Mouse (Mus musculus): ENCODE results near the gene Smarcad1. TPM values are rescaled to one million over a fixed set of nuclear protein-coding genes. Genes with fewer than 3 reads are reported as not detected.

Gene Smarcad1
- polyA plus RNA-seq, 1 experiment, result 19.5 TPM

GRCm38 (mm10) chr6:65126074-65126726, 83.8 kb downstream of the Smarcad1 start:
- Histone ChIP-seq H3K27ac (ENCODE audit: control insufficient read depth, insufficient read depth, low read depth, low read length, poor library complexity) (no peak overlapping the region), H3K4me1 (ENCODE audit: control insufficient read depth, insufficient read depth, low read length) (no peaks in the 10 kb centered on the region), H3K4me3 (replicated peaks; ENCODE audit: control insufficient read depth, low read depth, low read length) (no peak overlapping the region)
- peak; percentile 75 for TF ChIP-seq CTCF (IDR thresholded peaks at IDR 0.05; ENCODE audit: control insufficient read depth, insufficient read depth, low read length)
- no peak for TF ChIP-seq POLR2A (IDR thresholded peaks at IDR 0.05; ENCODE audit: borderline replicate concordance, control insufficient read depth, low read depth, low read length)
- WGBS, result 15% methylated on average over 2 of the region's 2 CpGs

- no peaks in the 10 kb centered on the region for H3K4me1 ChIP-seq (ENCODE audit: control insufficient read depth, insufficient read depth, low read length)
- no peak overlapping the region for H3K27ac ChIP-seq (ENCODE audit: control insufficient read depth, insufficient read depth, low read depth, low read length, poor library complexity)
- TF ChIP-seq POLR2A (IDR thresholded peaks at IDR 0.05; ENCODE audit: borderline replicate concordance, control insufficient read depth, low read depth, low read length) (no peak), CTCF (IDR thresholded peaks at IDR 0.05; ENCODE audit: control insufficient read depth, insufficient read depth, low read length) (no peak)
- WGBS, result 84% methylated on average over 6 of the region's 6 CpGs
- no peak overlapping the region for H3K4me3 ChIP-seq (replicated peaks; ENCODE audit: control insufficient read depth, low read depth, low read length)
Observed at GRCm38 (mm10) chr6:65132376-65132775, 90.0 kb downstream of the Smarcad1 start.

GRCm38 (mm10) chr6:65137802-65138201, 95.4 kb downstream of the Smarcad1 start:
- Histone ChIP-seq H3K4me3 (replicated peaks; ENCODE audit: control insufficient read depth, low read depth, low read length) (no peak overlapping the region), H3K27ac (ENCODE audit: control insufficient read depth, insufficient read depth, low read depth, low read length, poor library complexity) (no peak overlapping the region), H3K4me1 (ENCODE audit: control insufficient read depth, insufficient read depth, low read length) (no peaks in the 10 kb centered on the region; the same call in 1 of the 2 replicates)
- 59% methylated on average over 2 of the region's 2 CpGs for WGBS
- TF ChIP-seq POLR2A (IDR thresholded peaks at IDR 0.05; ENCODE audit: borderline replicate concordance, control insufficient read depth, low read depth, low read length), result no peak
- TF ChIP-seq CTCF (IDR thresholded peaks at IDR 0.05; ENCODE audit: control insufficient read depth, insufficient read depth, low read length), result no peak

DNA sequence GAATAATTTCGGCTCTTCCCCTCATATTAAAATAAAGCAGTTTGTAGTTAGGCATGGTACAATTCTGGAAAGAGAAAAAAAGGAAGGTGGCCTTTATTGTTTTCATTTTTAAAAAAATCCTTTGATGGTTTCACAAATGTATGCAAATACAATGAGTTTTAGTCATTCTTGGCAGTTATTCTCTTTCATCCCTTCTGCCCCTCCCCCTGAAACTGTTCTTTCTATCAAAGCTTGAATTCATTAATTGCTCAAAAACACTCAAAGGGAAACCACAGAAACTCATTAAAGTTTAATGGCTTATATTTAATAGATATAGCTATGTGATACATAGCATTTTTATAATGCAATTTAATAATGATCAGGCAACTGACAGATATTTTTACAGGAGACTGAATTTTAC, 95.9 kb downstream of the Smarcad1 start:
- 77% methylated on average over 1 of the region's 1 CpGs for WGBS
- no peak overlapping the region for H3K27ac ChIP-seq (ENCODE audit: control insufficient read depth, insufficient read depth, low read depth, low read length, poor library complexity)
- no peak for TF ChIP-seq CTCF (IDR thresholded peaks at IDR 0.05; ENCODE audit: control insufficient read depth, insufficient read depth, low read length)
- TF ChIP-seq POLR2A (IDR thresholded peaks at IDR 0.05; ENCODE audit: borderline replicate concordance, control insufficient read depth, low read depth, low read length), result no peak
- H3K4me3 ChIP-seq (replicated peaks; ENCODE audit: control insufficient read depth, low read depth, low read length), result no peak overlapping the region
- no peaks in the 10 kb centered on the region; the same call in 1 of the 2 replicates for H3K4me1 ChIP-seq (ENCODE audit: control insufficient read depth, insufficient read depth, low read length)

DNA sequence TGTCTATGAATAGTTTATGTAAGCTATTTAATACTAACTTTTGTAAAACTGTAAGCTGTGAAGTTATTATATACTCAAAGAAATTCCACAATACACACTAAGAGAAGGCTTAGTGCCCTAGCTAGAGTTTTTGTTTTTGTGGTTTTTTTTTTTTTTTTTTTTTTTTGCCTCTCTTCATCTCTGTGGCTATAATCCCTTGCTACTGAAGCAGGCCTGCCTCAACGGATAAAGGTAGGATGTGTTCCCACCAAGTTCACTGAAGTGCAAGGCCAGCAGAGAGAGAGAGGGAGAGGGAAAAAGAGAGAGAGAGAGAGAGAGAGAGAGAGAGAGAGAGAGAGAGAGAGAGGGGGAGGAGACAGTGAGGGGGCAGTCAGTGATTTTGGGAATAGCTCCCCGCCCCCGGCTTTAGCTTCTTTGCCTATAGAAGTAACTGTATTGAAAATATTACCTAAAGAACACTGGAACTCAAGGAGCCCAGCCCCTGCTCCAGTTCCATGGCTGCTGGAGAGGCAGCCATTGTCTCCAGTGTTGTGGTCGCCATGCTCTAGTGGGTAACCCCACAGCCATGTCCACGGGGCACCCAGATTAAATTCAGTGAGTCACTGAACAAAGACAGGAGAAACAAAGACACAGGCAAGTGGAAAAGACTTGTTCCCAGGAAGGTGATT, 97.8 kb downstream of the Smarcad1 start:
- 62% methylated on average over 5 of the region's 5 CpGs for WGBS
- Histone ChIP-seq H3K27ac (ENCODE audit: control insufficient read depth, insufficient read depth, low read depth, low read length, poor library complexity) (no peak overlapping the region), H3K4me1 (ENCODE audit: control insufficient read depth, insufficient read depth, low read length) (no peaks in the 10 kb centered on the region; the same call in 1 of the 2 replicates), H3K4me3 (replicated peaks; ENCODE audit: control insufficient read depth, low read depth, low read length) (no peak overlapping the region)
- TF ChIP-seq POLR2A (IDR thresholded peaks at IDR 0.05; ENCODE audit: borderline replicate concordance, control insufficient read depth, low read depth, low read length), result no peak
- no peak for TF ChIP-seq CTCF (IDR thresholded peaks at IDR 0.05; ENCODE audit: control insufficient read depth, insufficient read depth, low read length)

DNA sequence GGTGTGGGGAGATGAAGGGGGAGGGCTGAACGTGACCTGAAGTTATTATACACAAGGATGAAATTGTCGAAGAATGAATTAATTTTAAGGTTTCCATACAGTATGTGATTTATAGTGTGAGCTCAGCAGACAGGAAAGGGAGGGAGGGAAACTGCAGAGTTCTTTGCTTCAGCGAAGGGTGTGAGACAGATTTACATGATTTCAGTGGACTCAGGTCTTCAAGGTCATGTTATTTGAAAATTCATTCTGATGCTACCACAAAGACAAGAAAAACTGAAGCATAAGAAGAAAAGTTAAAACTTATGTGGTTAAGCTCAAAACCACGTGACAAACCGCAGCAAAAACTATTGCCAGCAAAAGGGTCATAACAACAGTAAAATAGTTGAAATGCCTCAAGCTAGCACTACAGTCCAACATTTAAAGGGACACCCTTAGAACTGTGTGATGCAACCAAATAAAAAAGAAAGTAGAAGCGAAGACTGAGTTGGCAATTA, 98.4 kb downstream of the Smarcad1 start:
- Histone ChIP-seq H3K27ac (ENCODE audit: control insufficient read depth, insufficient read depth, low read depth, low read length, poor library complexity) (no peak overlapping the region), H3K4me3 (replicated peaks; ENCODE audit: control insufficient read depth, low read depth, low read length) (no peak overlapping the region)

DNA sequence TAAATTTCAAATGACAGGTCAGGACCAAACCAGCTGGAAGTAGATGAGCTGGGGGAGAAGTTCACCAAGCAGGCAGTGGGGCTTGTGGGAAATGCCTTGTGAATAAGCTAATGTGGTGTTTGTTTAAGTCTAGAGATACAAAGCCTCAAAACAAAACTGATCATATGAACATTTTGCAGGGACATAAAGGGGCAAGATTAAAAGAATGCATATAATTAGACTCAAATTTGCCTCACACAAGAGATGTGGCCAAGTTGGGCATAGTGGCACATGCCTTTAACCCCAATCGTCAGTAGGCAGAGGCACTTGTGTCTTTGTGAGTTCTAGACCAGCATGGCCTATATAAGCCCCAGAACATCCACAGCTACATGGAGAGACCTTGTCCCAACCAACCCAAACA, 99.9 kb downstream of the Smarcad1 start:
- no peak for TF ChIP-seq POLR2A (IDR thresholded peaks at IDR 0.05; ENCODE audit: borderline replicate concordance, control insufficient read depth, low read depth, low read length)
- no peak for TF ChIP-seq CTCF (IDR thresholded peaks at IDR 0.05; ENCODE audit: control insufficient read depth, insufficient read depth, low read length)
- WGBS, result 73% methylated on average over 1 of the region's 1 CpGs
- no peaks in the 10 kb centered on the region; the same call in 1 of the 2 replicates for H3K4me1 ChIP-seq (ENCODE audit: control insufficient read depth, insufficient read depth, low read length)
- H3K4me3 ChIP-seq (replicated peaks; ENCODE audit: control insufficient read depth, low read depth, low read length), result no peak overlapping the region
- H3K27ac ChIP-seq (ENCODE audit: control insufficient read depth, insufficient read depth, low read depth, low read length, poor library complexity), result no peak overlapping the region

More for the DNA sequence above, 98.4 kb downstream of the Smarcad1 start:
- no peaks in the 10 kb centered on the region; the same call in 1 of the 2 replicates for H3K4me1 ChIP-seq (ENCODE audit: control insufficient read depth, insufficient read depth, low read length)
- WGBS, result 13% methylated on average over 6 of the region's 6 CpGs
- no peak for TF ChIP-seq CTCF (IDR thresholded peaks at IDR 0.05; ENCODE audit: control insufficient read depth, insufficient read depth, low read length)
- TF ChIP-seq POLR2A (IDR thresholded peaks at IDR 0.05; ENCODE audit: borderline replicate concordance, control insufficient read depth, low read depth, low read length), result no peak

DNA sequence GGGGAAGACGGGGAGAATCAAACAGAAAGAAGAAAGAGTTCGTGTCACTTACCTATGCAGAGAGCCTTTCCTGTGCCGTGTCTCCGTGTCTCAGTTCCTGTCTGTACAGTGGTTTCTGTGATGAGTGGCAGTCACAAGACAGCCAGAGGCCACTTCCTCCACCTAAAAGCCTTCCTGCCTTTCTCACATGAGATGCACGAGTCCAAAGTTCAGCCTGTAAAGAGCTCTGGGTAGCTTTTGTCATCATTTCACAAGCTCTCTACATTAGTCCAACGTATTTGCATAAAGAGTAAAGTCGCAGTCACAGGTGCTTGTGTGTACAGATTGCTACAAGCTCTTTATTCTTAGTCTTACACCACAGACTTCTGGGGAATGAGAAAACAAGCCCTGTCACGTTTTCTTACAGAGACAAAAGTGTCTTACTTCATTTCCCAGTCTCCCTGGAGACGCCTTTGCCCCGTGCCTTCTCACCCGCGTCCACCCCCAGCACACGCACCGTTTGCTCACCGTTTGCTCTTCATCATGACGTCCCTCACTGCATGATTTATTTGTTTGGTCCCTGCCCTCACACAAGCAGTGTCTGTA, 102.3 kb downstream of the Smarcad1 start, which contains the start of gene Hpgds:
Gene Hpgds (minus strand): TSS at position 288 of the 585 bp plus-strand sequence.
- Histone ChIP-seq H3K4me3 (replicated peaks; ENCODE audit: control insufficient read depth, low read depth, low read length) (peak within 1 kb of the TSS; percentile 7), H3K4me1 (ENCODE audit: control insufficient read depth, insufficient read depth, low read length) (no peaks in the 10 kb centered on the region; the same call in 1 of the 2 replicates), H3K27ac (ENCODE audit: control insufficient read depth, insufficient read depth, low read depth, low read length, poor library complexity) (no peak within 1 kb of the TSS)
- 2% methylated on average over 16 of the region's 16 CpGs for whole genome bisulfite sequencing
- TF ChIP-seq CTCF (IDR thresholded peaks at IDR 0.05; ENCODE audit: control insufficient read depth, insufficient read depth, low read length) (no peak), POLR2A (IDR thresholded peaks at IDR 0.05; ENCODE audit: borderline replicate concordance, control insufficient read depth, low read depth, low read length) (no peak)

Measured in bone marrow, adult 2 months (tissue).